Mouse (Mus musculus): Measurements from ENCODE around the gene Ubqln1. TPM values are rescaled to one million over a fixed set of nuclear protein-coding genes. Genes with fewer than 3 reads are reported as not detected.

Gene Ubqln1
- polyA plus RNA-seq, 1 experiment from 2014 or later, result 101 TPM

- H3K9me3 ChIP-seq, result no peaks in the 10 kb centered on the region
- no peaks in the 10 kb centered on the region for H3K27me3 ChIP-seq
- H3K4me2 ChIP-seq, result no peak overlapping the region
- peaks cover 79% of the 10 kb centered on the region for H3K36me3 ChIP-seq
- H3K27ac ChIP-seq, result no peak overlapping the region
- H3K4me1 ChIP-seq, result no peaks in the 10 kb centered on the region
- 89% methylated on average over 9 of the region's 9 CpGs for WGBS
- H3K9ac ChIP-seq, result no peak overlapping the region
- no peak overlapping the region for H3K4me3 ChIP-seq
- ATAC-seq (ENCODE audit: borderline replicate concordance, extremely low read depth, low FRiP score, low TSS enrichment), result no peak
Measured at GRCm38 (mm10) chr13:58177511-58178208, 37.8 kb downstream of the Ubqln1 start.

- H3K27me3 ChIP-seq, result no peaks in the 10 kb centered on the region
- H3K9me3 ChIP-seq, result no peaks in the 10 kb centered on the region
- H3K4me3 ChIP-seq, result no peak overlapping the region
- H3K4me2 ChIP-seq, result no peak overlapping the region
- H3K27ac ChIP-seq, result no peak overlapping the region
- peaks cover 66% of the 10 kb centered on the region for H3K36me3 ChIP-seq
- H3K9ac ChIP-seq, result no peak overlapping the region
- ATAC-seq (ENCODE audit: borderline replicate concordance, extremely low read depth, low FRiP score, low TSS enrichment), result no peak
- WGBS, result 84% methylated on average over 3 of the region's 3 CpGs
- H3K4me1 ChIP-seq, result no peaks in the 10 kb centered on the region
Measured at GRCm38 (mm10) chr13:58176105-58176504, 39.3 kb downstream of the Ubqln1 start.

- H3K4me1 ChIP-seq, result no peaks in the 10 kb centered on the region
- H3K9me3 ChIP-seq, result no peaks in the 10 kb centered on the region
- ATAC-seq (ENCODE audit: borderline replicate concordance, extremely low read depth, low FRiP score, low TSS enrichment), result no peak
- H3K4me3 ChIP-seq, result no peak overlapping the region
- no peak overlapping the region for H3K27ac ChIP-seq
- H3K27me3 ChIP-seq, result no peaks in the 10 kb centered on the region
- no peak overlapping the region for H3K9ac ChIP-seq
- H3K4me2 ChIP-seq, result no peak overlapping the region
- peaks cover 16% of the 10 kb centered on the region; the same call in 1 of the 2 replicates for H3K36me3 ChIP-seq
Measured at GRCm38 (mm10) chr13:58168119-58168518, 47.3 kb downstream of the Ubqln1 start.

- Histone ChIP-seq H3K4me3 (no peak overlapping the region), H3K4me2 (no peak overlapping the region), H3K4me1 (no peaks in the 10 kb centered on the region), H3K9me3 (no peaks in the 10 kb centered on the region), H3K27me3 (no peaks in the 10 kb centered on the region), H3K9ac (no peak overlapping the region), H3K27ac (no peak overlapping the region), H3K36me3 (peaks cover 28% of the 10 kb centered on the region; the same call in 1 of the 2 replicates)
- ATAC-seq (ENCODE audit: borderline replicate concordance, extremely low read depth, low FRiP score, low TSS enrichment), result no peak
- 93% methylated on average over 12 of the region's 12 CpGs for WGBS
Measured at GRCm38 (mm10) chr13:58163343-58163742, 52.1 kb downstream of the Ubqln1 start.

- 95% methylated on average over 15 of the region's 15 CpGs for WGBS
- H3K4me2 ChIP-seq, result no peak overlapping the region
- no peak overlapping the region for H3K9ac ChIP-seq
- no peak overlapping the region for H3K27ac ChIP-seq
- ATAC-seq (ENCODE audit: borderline replicate concordance, extremely low read depth, low FRiP score, low TSS enrichment), result no peak
- no peaks in the 10 kb centered on the region for H3K9me3 ChIP-seq
- H3K36me3 ChIP-seq, result peaks cover 28% of the 10 kb centered on the region; the same call in 1 of the 2 replicates
- 0 out of 2 replicates have a peak, but pooled peaks cover 6% of the 10 kb centered on the region for H3K4me1 ChIP-seq
- no peak overlapping the region for H3K4me3 ChIP-seq
- H3K27me3 ChIP-seq, result no peaks in the 10 kb centered on the region
Measured at GRCm38 (mm10) chr13:58160761-58161160, 54.7 kb downstream of the Ubqln1 start.

GRCm38 (mm10) chr13:58158099-58158912, 57.1 kb downstream of the Ubqln1 start:
- H3K36me3 ChIP-seq, result peaks cover 23% of the 10 kb centered on the region; the same call in 1 of the 2 replicates
- no peaks in the 10 kb centered on the region for H3K27me3 ChIP-seq
- H3K4me1 ChIP-seq, result 0 out of 2 replicates have a peak, but pooled peaks cover 6% of the 10 kb centered on the region
- no peaks in the 10 kb centered on the region for H3K9me3 ChIP-seq
- peak overlapping the region; percentile 70 for H3K9ac ChIP-seq
- peak; percentile 35; the same call in 1 of the 2 replicates for ATAC-seq (ENCODE audit: borderline replicate concordance, extremely low read depth, low FRiP score, low TSS enrichment)
- H3K4me3 ChIP-seq, result peak overlapping the region; percentile 88
- peak overlapping the region; percentile 60 for H3K27ac ChIP-seq
- peak overlapping the region; percentile 98 for H3K4me2 ChIP-seq
- whole genome bisulfite sequencing, result 6% methylated on average over 16 of the region's 16 CpGs

- Histone ChIP-seq H3K27me3 (no peaks in the 10 kb centered on the region), H3K4me2 (peak within 1 kb of the TSS; percentile 98), H3K4me1 (0 out of 2 replicates have a peak, but pooled peaks cover 6% of the 10 kb centered on the region), H3K27ac (peak within 1 kb of the TSS; percentile 60), H3K9ac (peak within 1 kb of the TSS; percentile 70), H3K9me3 (no peaks in the 10 kb centered on the region), H3K36me3 (peaks cover 21% of the 10 kb centered on the region; the same call in 1 of the 2 replicates), H3K4me3 (peak within 1 kb of the TSS; percentile 88)
- peak; percentile 94 for ATAC-seq (ENCODE audit: borderline replicate concordance, extremely low read depth, low FRiP score, low TSS enrichment)
- under 1% methylated on average over 30 of the region's 30 CpGs for WGBS
Measured at GRCm38 (mm10) chr13:58157447-58158098, 57.9 kb downstream of the Ubqln1 start, which contains the start of gene Idnk. Gene Idnk (plus strand): TSS chr13:58157649.

GRCm38 (mm10) chr13:58157036-58157435, 58.4 kb downstream of the Ubqln1 start:
- peak overlapping the region; percentile 70 for H3K9ac ChIP-seq
- peaks cover 21% of the 10 kb centered on the region; the same call in 1 of the 2 replicates for H3K36me3 ChIP-seq
- WGBS, result 20% methylated on average over 8 of the region's 8 CpGs
- peak overlapping the region; percentile 98 for H3K4me2 ChIP-seq
- ATAC-seq (ENCODE audit: borderline replicate concordance, extremely low read depth, low FRiP score, low TSS enrichment), result no peak
- no peak overlapping the region for H3K27ac ChIP-seq
- H3K4me1 ChIP-seq, result 0 out of 2 replicates have a peak, but pooled peaks cover 6% of the 10 kb centered on the region
- H3K27me3 ChIP-seq, result no peaks in the 10 kb centered on the region
- H3K9me3 ChIP-seq, result no peaks in the 10 kb centered on the region
- peak overlapping the region; percentile 88 for H3K4me3 ChIP-seq

GRCm38 (mm10) chr13:58156031-58156430, 59.4 kb downstream of the Ubqln1 start:
- Histone ChIP-seq H3K9me3 (no peaks in the 10 kb centered on the region), H3K4me2 (no peak overlapping the region), H3K4me3 (no peak overlapping the region), H3K4me1 (0 out of 2 replicates have a peak, but pooled peaks cover 6% of the 10 kb centered on the region), H3K36me3 (peaks cover 13% of the 10 kb centered on the region; the same call in 1 of the 2 replicates), H3K27me3 (no peaks in the 10 kb centered on the region), H3K9ac (no peak overlapping the region), H3K27ac (no peak overlapping the region)
- no peak for ATAC-seq (ENCODE audit: borderline replicate concordance, extremely low read depth, low FRiP score, low TSS enrichment)
- WGBS, result 86% methylated on average over 2 of the region's 2 CpGs

- Histone ChIP-seq H3K9me3 (no peaks in the 10 kb centered on the region), H3K4me3 (no peak overlapping the region), H3K4me1 (peaks cover 14% of the 10 kb centered on the region), H3K36me3 (no peaks in the 10 kb centered on the region), H3K27me3 (no peaks in the 10 kb centered on the region), H3K27ac (no peak overlapping the region), H3K9ac (no peak overlapping the region), H3K4me2 (no peak overlapping the region)
- WGBS, result 76% methylated on average over 11 of the region's 11 CpGs
- ATAC-seq (ENCODE audit: borderline replicate concordance, extremely low read depth, low FRiP score, low TSS enrichment), result no peak
Measured at GRCm38 (mm10) chr13:58150442-58150841, 65.0 kb downstream of the Ubqln1 start.

- peak overlapping the region; percentile 69; the same call in 1 of the 2 replicates for H3K4me2 ChIP-seq
- H3K36me3 ChIP-seq, result no peaks in the 10 kb centered on the region
- H3K27me3 ChIP-seq, result no peaks in the 10 kb centered on the region
- no peak overlapping the region for H3K27ac ChIP-seq
- no peak overlapping the region for H3K4me3 ChIP-seq
- no peak overlapping the region for H3K9ac ChIP-seq
- H3K9me3 ChIP-seq, result no peaks in the 10 kb centered on the region
- ATAC-seq (ENCODE audit: borderline replicate concordance, extremely low read depth, low FRiP score, low TSS enrichment), result no peak
- WGBS, result 54% methylated on average over 3 of the region's 3 CpGs
- H3K4me1 ChIP-seq, result peaks cover 14% of the 10 kb centered on the region
Measured at GRCm38 (mm10) chr13:58149629-58150028, 65.8 kb downstream of the Ubqln1 start.
